Mouse (Mus musculus): Measurements from ENCODE around the gene Large1.

DNA sequence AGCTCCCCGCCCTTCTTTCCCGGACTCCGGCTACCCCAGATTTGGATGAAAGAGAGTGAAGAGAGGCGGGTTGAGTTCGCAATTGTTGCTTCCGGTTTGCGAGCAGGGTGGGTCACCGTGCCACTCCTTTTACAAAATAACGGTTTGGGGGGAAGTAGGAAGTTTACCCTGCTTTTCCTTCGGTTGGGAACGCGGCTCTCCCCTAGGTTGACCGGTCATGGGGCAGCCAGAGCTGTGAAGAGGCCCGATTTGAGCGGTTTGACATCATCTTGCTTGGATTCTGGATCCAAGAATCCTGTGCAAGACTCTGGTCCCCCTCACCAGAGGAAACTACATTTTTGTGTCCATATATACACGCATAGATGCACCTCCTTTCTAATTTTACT, 447 bp upstream of the Large1 start:
- no peak for TF ChIP-seq EP300 (optimal IDR thresholded peaks at IDR 0.05)
- no peak for TF ChIP-seq CTCF (IDR thresholded peaks at IDR 0.05; ENCODE audit: low read depth)

Measured in stomach, postnatal 0 days (tissue).